In the genomic region with DNA sequence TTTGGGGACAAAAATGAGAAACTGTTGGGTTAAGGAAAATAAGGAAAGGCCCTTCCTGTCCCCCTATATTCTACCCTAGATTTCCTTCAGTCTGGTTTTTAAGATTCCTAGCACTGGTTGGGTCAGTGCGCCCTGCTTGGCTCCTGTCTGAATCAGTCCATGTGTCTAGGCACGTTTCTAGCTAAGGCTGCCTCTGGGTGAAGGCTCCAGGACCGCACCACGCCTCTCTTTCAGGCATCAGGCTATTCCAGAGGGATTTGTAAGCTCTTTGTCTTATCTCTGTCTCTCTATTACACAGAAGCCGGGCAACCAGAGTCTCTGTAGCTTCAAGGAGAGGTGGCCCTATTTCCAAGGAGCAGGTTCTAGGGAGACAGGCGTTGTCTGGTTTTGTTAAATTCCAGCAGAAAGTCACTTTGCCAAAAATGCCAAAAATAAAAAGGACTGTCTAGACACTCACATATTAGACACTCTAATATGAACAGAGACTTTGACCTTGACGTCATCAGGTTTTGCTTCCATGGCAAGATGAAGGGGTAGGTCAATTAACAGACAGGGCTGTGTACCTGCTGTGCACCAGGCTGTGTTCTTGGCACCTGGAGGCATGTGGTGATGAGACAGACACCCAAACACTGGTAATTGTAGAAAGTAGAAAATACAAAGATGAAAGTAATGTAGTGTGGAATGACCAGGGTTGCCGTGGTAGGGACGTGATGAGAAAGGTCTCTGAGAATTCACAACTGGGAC, we compare ENCODE assay signal across 12 mouse cellular contexts. TPM values are rescaled to one million over a fixed set of nuclear protein-coding genes. Genes with fewer than 3 reads are reported as not detected.
DNase-seq lines count a peak whose midpoint lies in the region; TF ChIP-seq lines count a peak whose summit lies in the region.
"Had no signal": no experiment of that assay in that cellular context is flagged by ENCODE, and none has a peak within 500 bp of the region (broad histone marks: within the 10 kb centered on the region; RNA-seq: fewer than 3 reads in every experiment).

No protein-coding gene starts in this region.

- no peak for TF ChIP-seq CTCF in kidney, adult 2 months (conservative IDR thresholded peaks at IDR 0.05; ENCODE audit: insufficient read depth, insufficient read length, low read depth, low read length)

- H3K27ac ChIP-seq in kidney, adult 2 months (ENCODE audit: insufficient read depth, low read depth, low read length), result peak overlapping the region; percentile 81

- H3K36me3 ChIP-seq in kidney, adult 2 months (ENCODE audit: control insufficient read depth, insufficient read depth, low read length), result no peaks in the 10 kb centered on the region
- H3K36me3 ChIP-seq in myocyte (ENCODE audit: control insufficient read depth, insufficient read depth), result no peaks in the 10 kb centered on the region
- H3K36me3 ChIP-seq: forebrain, embryonic 15.5 days had no signal

- WGBS in kidney, adult 2 months, result 68% methylated on average over 9 of the region's 9 CpGs

- no peaks in the 10 kb centered on the region for H3K27me3 ChIP-seq in kidney, adult 2 months (replicated peaks; ENCODE audit: control insufficient read depth, insufficient read depth, low read length)
- no peaks in the 10 kb centered on the region for H3K27me3 ChIP-seq in myocyte (ENCODE audit: control insufficient read depth, insufficient read depth, insufficient read length)
- H3K27me3 ChIP-seq: CH12.LX; forebrain, embryonic 15.5 days had no signal

- peak; percentile 22 for DNase-seq in kidney, adult 2 months
- DNase-seq in kidney, adult 8-10 months, result no peak
- DNase-seq in urinary bladder, postnatal 14 days (ENCODE audit: low spot score), result peak; percentile 33
- no peak for DNase-seq in urinary bladder, postnatal 25 days (ENCODE audit: low spot score)
- peak; percentile 49 for DNase-seq in fat pad, adult 2 months (ENCODE audit: extremely low read depth, low read depth, low spot score)
- DNase-seq in layer of hippocampus, postnatal 25 days (ENCODE audit: extremely low spot score in 1 of 2, low spot score in 1 of 2), result no peak
- DNase-seq in left cerebral cortex, adult 8-10 months (ENCODE audit: low spot score in 2 of 2), result no peak
- DNase-seq: liver; thymus, adult 18-20 months had no signal

- peak overlapping the region; percentile 94 for H3K4me2 ChIP-seq in myocyte (ENCODE audit: low read depth)
- H3K4me2 ChIP-seq: forebrain, embryonic 15.5 days had no signal

- H3K4me1 ChIP-seq in kidney, adult 2 months (ENCODE audit: control insufficient read depth, insufficient read depth, low read length), result peaks cover 5% of the 10 kb centered on the region; the same call in 1 of the 2 replicates

- no peak overlapping the region for H3ac ChIP-seq in myocyte (ENCODE audit: control insufficient read depth, insufficient read length)

- H3K79me2 ChIP-seq in myocyte (ENCODE audit: control insufficient read depth, insufficient read depth), result no peaks in the 10 kb centered on the region

- H3K4me3 ChIP-seq in kidney, adult 2 months (ENCODE audit: insufficient read depth, low read depth, low read length), result no peak overlapping the region
- peak overlapping the region; percentile 3 for H3K4me3 ChIP-seq in myocyte
- H3K4me3 ChIP-seq: forebrain, embryonic 15.5 days had no signal

- no peak for TF ChIP-seq POLR2A in kidney, adult 2 months (IDR thresholded peaks at IDR 0.05; ENCODE audit: low read depth, low read length)
- TF ChIP-seq POLR2A in myocyte (IDR thresholded peaks at IDR 0.05; ENCODE audit: insufficient read length, low read depth), result no peak

TF ChIP-seq in myocyte, 11 proteins besides CTCF, POLR2A, EP300 and RAD21:
- TF ChIP-seq USF1 (IDR thresholded peaks at IDR 0.05; ENCODE audit: low read depth) (no peak), MAX (IDR thresholded peaks at IDR 0.05; ENCODE audit: low read depth) (no peak)

RNA-seq across cellular contexts. Expression of gene Cyb5b, which starts 56.5 kb away (rescaled TPM):
- polyA plus RNA-seq in kidney, adult 2 months (2012; rRNA removed), result 186 and 203 TPM in 2 replicates
- polyA plus RNA-seq in myocyte (2012; fragmentation: generic; extraction: Trizol), result 48.3 TPM
- total RNA-seq in layer of hippocampus, postnatal 25 days (2021), result 100 to 1,000 TPM in 1 of 2 experiments, 10 to 100 TPM in 1; 93.9 to 105 TPM
- 100 to 1,000 TPM; 101 to 106 (median 102) TPM for total RNA-seq in left cerebral cortex, adult 8-10 months (2022)

Comparison
In these comparisons a context has a peak if more than half of its experiments do, and no peak if none do; other contexts are left out.
1. DNase-seq: peak in kidney, adult 2 months (single experiment), urinary bladder, postnatal 14 days (single experiment) and fat pad, adult 2 months (single experiment); none in kidney, adult 8-10 months (0 of 2), urinary bladder, postnatal 25 days (single experiment), layer of hippocampus, postnatal 25 days (0 of 2) and left cerebral cortex, adult 8-10 months (0 of 2).